Mouse (Mus musculus): ENCODE data around the gene Olfr93. TPM values are rescaled to one million over a fixed set of nuclear protein-coding genes. Genes with fewer than 3 reads are reported as not detected.
A peak's percentile ranks its signal among the peaks of the same experiment; 100 is the strongest.
"Not testable (repeated sequence)": the region's sequence is repeated elsewhere in the genome, so short reads cannot be mapped to it uniquely, and the experiment has no call there.

The Olfr93 gene
- not detected in 2 replicates for polyA plus RNA-seq (2015; fragmentation: Nextera tagmentation; extraction: Ambion mirVana)

GRCm38 (mm10) chr17:37161394-37161793, at the start of gene Olfr93:
Olfr93 (minus strand) TSS chr17:37161494.
- ATAC-seq (ENCODE audit: insufficient number of reproducible peaks, low FRiP score, low TSS enrichment, low read depth), result no peak
- Histone ChIP-seq H3K4me1 (no peaks in the 10 kb centered on the region), H3K36me3 (no peaks in the 10 kb centered on the region), H3K9me3 (no peaks in the 10 kb centered on the region), H3K27me3 (no peaks in the 10 kb centered on the region), H3K4me3 (no peak within 1 kb of the TSS), H3K27ac (no peak within 1 kb of the TSS), H3K4me2 (no peak within 1 kb of the TSS), H3K9ac (no peak within 1 kb of the TSS)

- Histone ChIP-seq H3K9ac (no peak overlapping the region), H3K36me3 (no peaks in the 10 kb centered on the region), H3K27me3 (peaks cover 7% of the 10 kb centered on the region; the same call in 1 of the 2 replicates), H3K4me1 (no peaks in the 10 kb centered on the region), H3K4me2 (no peak overlapping the region), H3K9me3 (no peaks in the 10 kb centered on the region), H3K27ac (no peak overlapping the region), H3K4me3 (no peak overlapping the region)
- WGBS, result 16% methylated on average over 3 of the region's 3 CpGs
- ATAC-seq (ENCODE audit: insufficient number of reproducible peaks, low FRiP score, low TSS enrichment, low read depth), result no peak
Observed at GRCm38 (mm10) chr17:37203917-37204236, 42.6 kb upstream of the Olfr93 start.

GRCm38 (mm10) chr17:37203206-37203916, 42.1 kb upstream of the Olfr93 start:
- no peaks in the 10 kb centered on the region for H3K36me3 ChIP-seq
- no peak overlapping the region for H3K4me3 ChIP-seq
- H3K9me3 ChIP-seq, result no peaks in the 10 kb centered on the region
- H3K4me1 ChIP-seq, result no peaks in the 10 kb centered on the region
- no peak overlapping the region for H3K27ac ChIP-seq
- no peak overlapping the region for H3K4me2 ChIP-seq
- ATAC-seq (ENCODE audit: insufficient number of reproducible peaks, low FRiP score, low TSS enrichment, low read depth), result no peak
- H3K9ac ChIP-seq, result no peak overlapping the region
- 0% methylated on average over 4 of the region's 4 CpGs for WGBS
- peaks cover 12% of the 10 kb centered on the region for H3K27me3 ChIP-seq

DNA sequence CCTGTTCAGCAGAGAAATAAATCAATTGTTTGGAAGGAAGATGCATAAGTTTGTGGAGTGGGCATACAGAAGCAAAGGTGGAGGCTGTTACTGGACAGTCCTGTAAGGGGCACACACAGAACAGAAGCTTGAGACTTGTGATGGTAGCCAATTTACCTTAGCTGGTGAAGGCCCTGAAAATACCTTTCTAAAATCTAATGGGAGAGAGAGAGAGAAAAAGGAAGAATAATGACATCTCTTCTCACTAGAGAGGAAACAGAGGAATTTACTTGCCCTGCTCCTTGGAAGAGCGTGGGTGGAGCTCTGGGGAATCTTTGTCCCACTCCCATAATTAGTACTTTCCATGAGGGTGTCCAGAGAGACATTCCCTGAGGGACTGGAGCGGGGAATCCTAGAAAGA, 39.6 kb upstream of the Olfr93 start, which contains the start of gene Olfr94:
Gene Olfr94 (minus strand): TSS at position 101 of the 400 bp plus-strand sequence.
- H3K27ac ChIP-seq, result no peak within 1 kb of the TSS
- WGBS, result 62% methylated on average over 2 of the region's 2 CpGs
- ATAC-seq (ENCODE audit: insufficient number of reproducible peaks, low FRiP score, low TSS enrichment, low read depth), result no peak

DNA sequence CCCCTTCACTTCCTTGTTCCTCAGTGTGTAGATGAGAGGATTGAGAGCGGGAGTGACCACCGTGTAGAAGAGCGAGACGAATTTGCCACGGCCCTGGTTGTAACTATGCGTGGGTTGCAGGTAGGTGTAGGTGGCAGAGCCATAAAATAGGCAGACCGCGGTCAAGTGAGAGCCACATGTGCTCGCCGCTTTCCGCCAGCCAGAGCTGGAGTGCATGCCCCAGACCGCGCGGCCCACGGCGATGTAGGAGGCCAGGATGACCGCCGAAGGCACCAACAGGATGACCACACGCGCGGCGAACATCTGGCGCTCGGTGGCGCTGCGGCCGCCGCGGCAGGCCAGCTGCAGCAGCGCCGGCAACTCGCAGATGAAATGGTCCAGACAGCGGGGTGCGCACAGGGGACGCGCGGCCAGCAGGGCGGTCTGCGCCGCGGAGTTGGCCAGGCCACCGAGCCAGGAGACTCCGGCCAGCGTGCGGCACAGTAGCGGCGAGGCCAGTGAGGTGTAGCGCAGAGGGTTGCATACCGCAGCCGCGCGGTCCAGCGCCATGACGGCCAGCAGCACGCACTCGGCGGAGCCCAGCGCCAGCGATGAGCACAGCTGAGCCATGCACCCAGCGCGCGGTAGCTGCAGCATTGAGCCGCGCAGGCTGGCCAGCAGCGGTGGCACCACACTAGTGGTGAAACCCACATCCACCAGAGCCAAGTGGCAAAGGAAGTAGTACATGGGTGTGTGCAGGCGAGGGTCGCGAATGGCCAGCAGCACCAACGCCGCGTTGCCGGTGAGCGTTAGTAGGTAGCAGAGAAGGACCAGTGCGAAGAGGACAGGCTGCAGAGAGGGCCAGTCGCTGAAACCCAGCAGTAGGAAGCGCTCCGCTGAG, 35.8 kb upstream of the Olfr93 start:
- Histone ChIP-seq H3K9ac (no peak overlapping the region), H3K36me3 (no peaks in the 10 kb centered on the region), H3K4me1 (peaks cover 10% of the 10 kb centered on the region; the same call in 1 of the 2 replicates), H3K4me3 (peak overlapping the region; percentile 52), H3K9me3 (no peaks in the 10 kb centered on the region), H3K27ac (no peak overlapping the region), H3K4me2 (peak overlapping the region; percentile 96), H3K27me3 (peaks cover 47% of the 10 kb centered on the region)
- WGBS, result under 1% methylated on average over 77 of the region's 77 CpGs
- ATAC-seq (ENCODE audit: insufficient number of reproducible peaks, low FRiP score, low TSS enrichment, low read depth), result peak; percentile 58; the same call in 1 of the 2 replicates

More for the DNA sequence above, 39.6 kb upstream of the Olfr93 start, which contains the start of gene Olfr94:
- Histone ChIP-seq H3K9me3 (no peaks in the 10 kb centered on the region), H3K4me3 (no peak within 1 kb of the TSS), H3K9ac (no peak within 1 kb of the TSS), H3K4me1 (peaks cover 10% of the 10 kb centered on the region; the same call in 1 of the 2 replicates), H3K27me3 (peaks cover 37% of the 10 kb centered on the region), H3K4me2 (no peak within 1 kb of the TSS), H3K36me3 (no peaks in the 10 kb centered on the region)

DNA sequence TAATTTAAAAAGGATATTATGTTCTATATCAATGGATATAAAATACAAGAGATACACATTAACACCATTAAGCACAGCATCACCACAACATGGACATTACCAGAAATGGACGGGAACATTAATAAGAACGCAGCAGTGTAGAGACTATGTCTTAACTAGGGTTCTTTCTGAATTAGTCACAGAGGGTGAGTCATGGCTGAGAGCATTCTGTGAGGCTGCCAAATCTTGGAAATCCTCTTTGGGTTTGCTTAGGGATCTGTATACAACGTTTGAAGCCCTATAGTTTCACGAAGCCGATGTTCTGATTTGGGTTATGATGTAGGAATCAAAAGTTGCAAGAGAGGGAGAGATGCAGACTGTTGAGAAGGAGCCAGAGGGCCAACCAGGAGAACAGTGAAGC, 33.5 kb upstream of the Olfr93 start:
- ATAC-seq (ENCODE audit: insufficient number of reproducible peaks, low FRiP score, low TSS enrichment, low read depth), result no peak
- no peaks in the 10 kb centered on the region for H3K36me3 ChIP-seq
- no peak overlapping the region for H3K4me3 ChIP-seq
- peaks cover 39% of the 10 kb centered on the region for H3K27me3 ChIP-seq
- no peak overlapping the region for H3K9ac ChIP-seq
- no peak overlapping the region for H3K4me2 ChIP-seq
- H3K9me3 ChIP-seq, result no peaks in the 10 kb centered on the region
- H3K27ac ChIP-seq, result no peak overlapping the region
- 77% methylated on average over 5 of the region's 5 CpGs for WGBS
- H3K4me1 ChIP-seq, result peaks cover 10% of the 10 kb centered on the region; the same call in 1 of the 2 replicates

DNA sequence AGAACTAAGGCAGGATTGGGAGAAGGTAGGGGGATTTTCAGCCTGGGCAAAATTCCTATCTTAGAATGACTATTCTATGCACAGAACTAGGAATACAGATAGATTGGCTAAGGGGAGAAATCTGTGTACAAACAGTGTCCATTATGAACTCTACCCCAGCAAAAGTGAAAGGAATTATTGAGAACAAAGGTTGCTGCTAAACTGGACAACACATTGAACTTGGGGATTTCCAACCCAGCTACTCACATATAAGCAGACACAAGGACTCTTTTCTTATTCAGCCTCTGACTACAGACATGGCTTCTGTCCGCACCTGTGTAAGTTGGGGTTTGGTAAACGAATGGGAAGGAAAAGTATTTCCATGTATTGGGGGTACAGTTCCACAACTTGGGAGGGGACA, 32.4 kb upstream of the Olfr93 start, which contains the start of gene Ubd:
Gene Ubd (plus strand): TSS at position 237 of the 400 bp plus-strand sequence.
- Histone ChIP-seq H3K4me1 (peaks cover 10% of the 10 kb centered on the region; the same call in 1 of the 2 replicates), H3K4me2 (no peak within 1 kb of the TSS), H3K9ac (no peak within 1 kb of the TSS), H3K36me3 (no peaks in the 10 kb centered on the region), H3K4me3 (no peak within 1 kb of the TSS), H3K27me3 (peaks cover 38% of the 10 kb centered on the region), H3K27ac (no peak within 1 kb of the TSS), H3K9me3 (no peaks in the 10 kb centered on the region)
- 92% methylated on average over 2 of the region's 2 CpGs for WGBS
- ATAC-seq (ENCODE audit: insufficient number of reproducible peaks, low FRiP score, low TSS enrichment, low read depth), result no peak

GRCm38 (mm10) chr17:37193032-37193431, 31.7 kb upstream of the Olfr93 start:
- H3K9ac ChIP-seq, result no peak overlapping the region
- no peaks in the 10 kb centered on the region for H3K9me3 ChIP-seq
- peaks cover 32% of the 10 kb centered on the region for H3K27me3 ChIP-seq
- no peak overlapping the region for H3K4me2 ChIP-seq
- no peaks in the 10 kb centered on the region for H3K36me3 ChIP-seq
- ATAC-seq (ENCODE audit: insufficient number of reproducible peaks, low FRiP score, low TSS enrichment, low read depth), result no peak
- peaks cover 10% of the 10 kb centered on the region; the same call in 1 of the 2 replicates for H3K4me1 ChIP-seq
- H3K27ac ChIP-seq, result no peak overlapping the region
- H3K4me3 ChIP-seq, result no peak overlapping the region

- H3K27ac ChIP-seq, result no peak overlapping the region
- no peak overlapping the region for H3K4me3 ChIP-seq
- 55% methylated on average over 2 of the region's 2 CpGs for WGBS
- no peaks in the 10 kb centered on the region for H3K4me1 ChIP-seq
- no peak for ATAC-seq (ENCODE audit: insufficient number of reproducible peaks, low FRiP score, low TSS enrichment, low read depth)
- peaks cover 10% of the 10 kb centered on the region for H3K27me3 ChIP-seq
- no peaks in the 10 kb centered on the region for H3K9me3 ChIP-seq
- H3K36me3 ChIP-seq, result no peaks in the 10 kb centered on the region
- H3K9ac ChIP-seq, result no peak overlapping the region
- no peak overlapping the region for H3K4me2 ChIP-seq
Observed at GRCm38 (mm10) chr17:37190711-37191110, 29.4 kb upstream of the Olfr93 start.

GRCm38 (mm10) chr17:37185474-37185873, 24.2 kb upstream of the Olfr93 start:
- H3K4me2 ChIP-seq, result no peak overlapping the region
- 43% methylated on average over 6 of the region's 6 CpGs for WGBS

DNA sequence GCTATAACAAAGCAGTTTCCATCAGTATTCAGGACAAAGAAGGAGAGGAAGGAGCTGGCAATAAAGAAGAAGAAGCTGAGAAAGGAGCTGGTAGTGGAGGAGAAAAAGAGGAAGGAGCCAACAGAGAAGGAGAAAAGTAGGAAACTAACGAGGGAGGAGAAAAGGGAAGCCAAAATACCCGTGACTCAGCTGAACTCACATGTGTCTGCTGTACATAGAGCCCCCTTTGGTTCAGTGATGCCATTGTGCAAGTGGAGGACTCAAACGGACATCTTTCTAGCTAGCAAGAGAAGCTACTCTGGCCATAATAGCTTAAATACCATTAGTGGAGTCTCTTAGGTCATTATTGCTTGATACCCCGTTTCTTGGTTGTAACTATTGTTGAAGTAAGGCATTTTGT, 29.9 kb downstream of the Olfr93 start:
- not testable (repeated sequence) for H3K4me3 ChIP-seq; H3K27me3 ChIP-seq; H3K9me3 ChIP-seq; H3K9ac ChIP-seq; H3K4me1 ChIP-seq; ATAC-seq (ENCODE audit: insufficient number of reproducible peaks, low FRiP score, low TSS enrichment, low read depth); H3K27ac ChIP-seq; H3K4me2 ChIP-seq; H3K36me3 ChIP-seq
- WGBS, result 72% methylated on average over 4 of the region's 4 CpGs

More at GRCm38 (mm10) chr17:37185474-37185873, 24.2 kb upstream of the Olfr93 start:
- H3K27me3 ChIP-seq, result no peaks in the 10 kb centered on the region
- no peak overlapping the region for H3K4me3 ChIP-seq
- no peak overlapping the region for H3K9ac ChIP-seq
- no peaks in the 10 kb centered on the region for H3K36me3 ChIP-seq
- no peaks in the 10 kb centered on the region for H3K9me3 ChIP-seq
- no peaks in the 10 kb centered on the region for H3K4me1 ChIP-seq
- H3K27ac ChIP-seq, result no peak overlapping the region
- ATAC-seq (ENCODE audit: insufficient number of reproducible peaks, low FRiP score, low TSS enrichment, low read depth), result no peak

GRCm38 (mm10) chr17:37119988-37120387, 41.3 kb downstream of the Olfr93 start, which contains the start of gene Olfr92:
Olfr92 (minus strand) TSS chr17:37120088.
- Histone ChIP-seq H3K36me3 (no peaks in the 10 kb centered on the region), H3K4me3 (no peak within 1 kb of the TSS), H3K9ac (no peak within 1 kb of the TSS), H3K27me3 (no peaks in the 10 kb centered on the region), H3K4me1 (no peaks in the 10 kb centered on the region), H3K27ac (no peak within 1 kb of the TSS), H3K4me2 (no peak within 1 kb of the TSS), H3K9me3 (no peaks in the 10 kb centered on the region)
- ATAC-seq (ENCODE audit: insufficient number of reproducible peaks, low FRiP score, low TSS enrichment, low read depth), result no peak
- 90% methylated on average over 2 of the region's 2 CpGs for WGBS
